Mouse (Mus musculus): ENCODE results near the gene Islr2. TPM values are rescaled to one million over a fixed set of nuclear protein-coding genes. Genes with fewer than 3 reads are reported as not detected.

Islr2 gene
- polyA plus RNA-seq, 1 experiment from 2014 or later = 0.51 TPM

GRCm38 (mm10) chr9:58157838-58158237 lies 46.3 kb downstream of the Islr2 start:
- 69% methylated on average over 13 of the region's 13 CpGs for WGBS
- Histone ChIP-seq H3K9ac (peak overlapping the region; percentile 23; the same call in 1 of the 2 replicates), H3K4me3 (replicated peaks) (peak overlapping the region; percentile 39), H3K27me3 (no peaks in the 10 kb centered on the region), H3K27ac (peak overlapping the region; percentile 95), H3K9me3 (replicated peaks) (no peaks in the 10 kb centered on the region), H3K4me1 (peaks cover 73% of the 10 kb centered on the region), H3K4me2 (peak overlapping the region; percentile 58), H3K36me3 (0 out of 2 replicates have a peak, but pooled peaks cover 3% of the 10 kb centered on the region)
- 0 out of 2 replicates have a peak, but pooled peaks have one; percentile 5 for ATAC-seq (replicated peaks; ENCODE audit: low FRiP score)

DNA sequence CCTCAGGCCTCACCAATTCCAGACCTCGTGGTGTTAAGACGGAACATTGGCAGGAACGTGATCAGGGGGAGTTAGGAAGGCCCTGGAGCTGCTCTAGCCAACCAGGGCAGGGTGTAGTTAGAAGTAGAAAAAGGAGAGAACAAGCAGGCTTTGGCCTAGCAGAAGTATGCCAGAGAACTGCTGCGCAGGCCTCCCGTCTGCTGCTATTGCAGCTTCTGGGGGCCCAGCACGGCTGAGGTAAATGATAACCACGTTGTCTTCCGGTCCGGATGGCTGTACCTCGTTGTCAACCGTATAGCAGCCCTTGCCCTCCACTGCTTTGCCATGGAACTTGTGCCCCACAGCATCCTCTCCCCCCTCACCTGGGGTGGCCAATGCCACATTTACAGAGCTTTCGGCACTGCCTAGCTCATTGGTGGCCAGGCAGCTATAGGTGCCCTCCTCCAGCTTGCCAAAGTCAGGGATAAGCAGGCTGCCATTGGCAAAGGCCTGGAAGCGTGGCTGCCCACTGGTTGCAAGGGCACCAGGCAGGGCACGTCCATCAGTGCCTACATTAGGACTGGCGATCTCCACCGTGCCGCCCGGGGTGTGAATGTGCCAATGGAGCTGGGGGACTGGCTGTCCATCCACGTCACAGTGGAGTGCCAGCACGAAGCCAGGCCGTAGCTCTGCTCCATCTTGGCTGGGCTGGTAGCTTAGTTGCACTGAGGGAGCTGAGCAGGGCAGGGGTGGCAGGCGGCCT lies 47.1 kb downstream of the Islr2 start:
- WGBS = 85% methylated on average over 22 of the region's 22 CpGs
- no peak for ATAC-seq (replicated peaks; ENCODE audit: low FRiP score)
- peak overlapping the region; percentile 95 for H3K27ac ChIP-seq

DNA sequence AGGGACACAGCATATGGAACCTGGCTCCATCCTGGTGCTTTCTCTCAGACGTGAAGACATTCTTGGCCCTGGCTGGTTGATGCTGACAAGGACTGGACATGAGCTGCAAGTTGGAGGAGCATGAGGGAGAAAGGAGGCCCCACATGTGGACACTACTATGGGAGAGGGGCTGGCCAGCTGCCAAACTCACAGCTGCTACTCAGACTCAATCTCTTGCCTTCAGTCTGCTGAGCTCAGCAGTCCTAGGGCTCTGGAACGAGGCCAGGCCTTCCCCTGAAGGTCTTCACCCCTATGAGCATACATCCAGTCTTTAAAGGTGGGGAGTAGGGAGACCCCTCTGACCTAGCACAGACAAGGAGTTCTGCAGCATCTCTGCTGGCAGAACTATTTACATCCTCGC lies 48.8 kb downstream of the Islr2 start:
- Histone ChIP-seq H3K4me2 (peak overlapping the region; percentile 58; the same call in 1 of the 2 replicates), H3K9me3 (replicated peaks) (no peaks in the 10 kb centered on the region), H3K9ac (no peak overlapping the region), H3K4me1 (peaks cover 67% of the 10 kb centered on the region), H3K36me3 (peaks cover 18% of the 10 kb centered on the region; the same call in 1 of the 2 replicates), H3K27ac (peak overlapping the region; percentile 95), H3K4me3 (replicated peaks) (no peak overlapping the region), H3K27me3 (no peaks in the 10 kb centered on the region)
- WGBS = 36% methylated on average over 3 of the region's 3 CpGs
- peak; percentile 41; the same call in 1 of the 2 replicates for ATAC-seq (replicated peaks; ENCODE audit: low FRiP score)

More for the DNA sequence above, 47.1 kb downstream of the Islr2 start:
- H3K9ac ChIP-seq = peak overlapping the region; percentile 8; the same call in 1 of the 2 replicates
- peak overlapping the region; percentile 58 for H3K4me2 ChIP-seq
- peaks cover 5% of the 10 kb centered on the region; the same call in 1 of the 2 replicates for H3K36me3 ChIP-seq
- no peaks in the 10 kb centered on the region for H3K27me3 ChIP-seq
- H3K9me3 ChIP-seq (replicated peaks) = no peaks in the 10 kb centered on the region
- peaks cover 72% of the 10 kb centered on the region for H3K4me1 ChIP-seq
- H3K4me3 ChIP-seq (replicated peaks) = peak overlapping the region; percentile 39

DNA sequence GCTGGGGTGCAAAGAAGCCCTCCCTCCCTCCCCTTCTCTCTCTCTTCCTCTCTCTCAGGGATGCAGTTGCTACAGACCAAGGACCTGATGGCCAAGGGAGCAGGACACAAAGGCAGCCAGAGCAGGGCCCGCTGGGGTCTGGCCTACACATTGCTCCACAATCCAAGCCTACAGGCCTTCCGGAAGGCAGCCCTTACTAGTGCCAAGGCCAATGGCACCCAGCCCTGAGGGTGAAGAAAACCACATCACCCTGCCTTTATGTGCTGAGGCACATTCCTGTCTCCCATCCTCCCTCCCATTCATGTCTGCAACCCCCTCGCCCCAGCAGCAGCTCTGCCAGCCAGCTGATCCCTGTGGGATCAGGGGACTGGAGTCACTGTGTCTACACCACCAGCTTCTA lies 51.0 kb downstream of the Islr2 start:
- H3K27me3 ChIP-seq = no peaks in the 10 kb centered on the region
- no peaks in the 10 kb centered on the region for H3K9me3 ChIP-seq (replicated peaks)
- H3K27ac ChIP-seq = peak overlapping the region; percentile 45
- H3K9ac ChIP-seq = no peak overlapping the region
- no peak for ATAC-seq (replicated peaks; ENCODE audit: low FRiP score)
- no peak overlapping the region for H3K4me3 ChIP-seq (replicated peaks)
- H3K4me2 ChIP-seq = no peak overlapping the region
- WGBS = 75% methylated on average over 3 of the region's 3 CpGs
- peaks cover 24% of the 10 kb centered on the region for H3K36me3 ChIP-seq
- peaks cover 45% of the 10 kb centered on the region for H3K4me1 ChIP-seq

DNA sequence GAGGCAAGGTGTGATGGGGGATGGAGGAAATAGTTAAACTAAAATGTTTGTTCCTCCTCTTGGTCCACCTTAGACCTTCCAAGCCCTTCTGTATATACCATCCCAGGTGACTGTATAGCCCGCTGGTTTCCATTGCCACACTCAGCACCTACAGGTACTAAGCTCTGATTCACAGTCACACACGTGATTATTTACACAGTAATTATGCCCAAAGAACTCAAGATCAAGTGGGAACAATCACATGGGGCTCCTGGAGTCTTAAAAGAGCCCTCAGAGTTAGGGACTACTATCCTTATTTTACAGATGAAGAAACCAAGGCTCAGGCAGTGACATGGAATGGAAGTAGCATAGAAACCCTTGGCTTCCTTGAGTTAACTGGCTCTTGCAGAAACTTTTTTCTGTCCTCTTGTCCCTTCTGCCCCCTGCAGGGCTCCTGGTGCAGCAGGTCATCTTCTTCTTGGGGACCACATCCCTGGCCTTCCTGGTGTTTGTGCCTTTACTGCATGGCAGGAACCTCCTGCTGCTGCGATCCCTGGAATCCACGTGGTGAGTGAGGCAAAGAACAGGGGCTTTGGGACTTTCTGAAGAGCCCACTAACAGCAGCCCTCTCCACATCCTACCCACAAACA lies 53.3 kb downstream of the Islr2 start:
- no peak overlapping the region for H3K9ac ChIP-seq
- no peak overlapping the region for H3K4me3 ChIP-seq (replicated peaks)
- H3K27ac ChIP-seq = no peak overlapping the region
- 68% methylated on average over 4 of the region's 4 CpGs for WGBS
- no peaks in the 10 kb centered on the region for H3K9me3 ChIP-seq (replicated peaks)
- no peaks in the 10 kb centered on the region for H3K27me3 ChIP-seq
- peaks cover 29% of the 10 kb centered on the region for H3K36me3 ChIP-seq
- no peak overlapping the region for H3K4me2 ChIP-seq
- H3K4me1 ChIP-seq = peaks cover 25% of the 10 kb centered on the region
- ATAC-seq (replicated peaks; ENCODE audit: low FRiP score) = no peak

- Histone ChIP-seq H3K27me3 (no peaks in the 10 kb centered on the region), H3K4me2 (no peak overlapping the region), H3K9me3 (replicated peaks) (no peaks in the 10 kb centered on the region), H3K9ac (no peak overlapping the region), H3K4me3 (replicated peaks) (no peak overlapping the region), H3K27ac (no peak overlapping the region), H3K36me3 (peaks cover 27% of the 10 kb centered on the region), H3K4me1 (peaks cover 24% of the 10 kb centered on the region)
- 74% methylated on average over 2 of the region's 2 CpGs for WGBS
- no peak for ATAC-seq (replicated peaks; ENCODE audit: low FRiP score)
Observed at GRCm38 (mm10) chr9:58148806-58149205, 55.3 kb downstream of the Islr2 start.

Small RNAs within 50 kb of the gene (microRNA-seq; reads per million reads assigned to microRNA genes)
- not detected for gene Mir6385

Other genes starting within 250 kb of the Islr2 start
- 15.7 and 46.0 TPM in 2 replicates for gene Cyp11a1, start 197.9 kb downstream of the Islr2 start, polyA plus RNA-seq (2015; fragmentation: Nextera tagmentation; extraction: Ambion mirVana)
- 28.0 and 29.7 TPM in 2 replicates for gene Stra6, start 140.5 kb downstream of the Islr2 start, polyA plus RNA-seq (2015; fragmentation: Nextera tagmentation; extraction: Ambion mirVana)
- 0.29 and 0.44 TPM in 2 replicates for gene Ccdc33, start 85.5 kb downstream of the Islr2 start, polyA plus RNA-seq (2015; fragmentation: Nextera tagmentation; extraction: Ambion mirVana)
- gene Islr, start within 50 bp of the Islr2 start, polyA plus RNA-seq (2015; fragmentation: Nextera tagmentation; extraction: Ambion mirVana) = 78.7 and 94.7 TPM in 2 replicates
- gene Pml, start 45.5 kb upstream of the Islr2 start, polyA plus RNA-seq (2015; fragmentation: Nextera tagmentation; extraction: Ambion mirVana) = 21.0 and 24.7 TPM in 2 replicates
- 29.9 and 33.6 TPM in 2 replicates for gene Stoml1, start 48.8 kb upstream of the Islr2 start, polyA plus RNA-seq (2015; fragmentation: Nextera tagmentation; extraction: Ambion mirVana)
- gene Loxl1, start 108.9 kb upstream of the Islr2 start, polyA plus RNA-seq (2015; fragmentation: Nextera tagmentation; extraction: Ambion mirVana) = 33.2 and 39.7 TPM in 2 replicates
- not detected in 2 replicates for gene Tbc1d21, start 166.1 kb upstream of the Islr2 start, polyA plus RNA-seq (2015; fragmentation: Nextera tagmentation; extraction: Ambion mirVana)